Mouse (Mus musculus) midbrain, embryonic 16.5 days (tissue): ENCODE measurements around the gene Thrb. TPM values are rescaled to one million over a fixed set of nuclear protein-coding genes. Genes with fewer than 3 reads are reported as not detected.

Experiments
- ATAC-seq: fragments of 200-750 bp; cut with Nextera tagmentation; 2 replicates; pipeline ENCODE4 v1.8.0; 2017; ENCODE audit warnings: moderate TSS enrichment
- H3K27ac ChIP-seq: fragments of 300-500 bp; sonication (generic); 2 replicates; pipeline ENCODE4 v1.5.1; 2014; ENCODE audit warnings: mild to moderate bottlenecking, low read length, mixed read lengths
- H3K27me3 ChIP-seq: fragments of 300-500 bp; sonication (generic); 2 replicates; pipeline ENCODE4 v1.6.1; 2014; ENCODE audit warnings: low read depth, low read length, mixed read lengths; ENCODE audit not compliant: control insufficient read depth, insufficient read depth
- H3K36me3 ChIP-seq: fragments of 300-500 bp; sonication (generic); 2 replicates; pipeline ENCODE4 v1.6.1; 2014; ENCODE audit warnings: mild to moderate bottlenecking, low read length, moderate library complexity, mixed read lengths; ENCODE audit not compliant: control insufficient read depth, insufficient read depth
- H3K4me1 ChIP-seq: fragments of 300-500 bp; sonication (generic); 2 replicates; pipeline ENCODE4 v1.6.1; 2014; ENCODE audit warnings: mild to moderate bottlenecking, low read length, mixed read lengths; ENCODE audit not compliant: control insufficient read depth, insufficient read depth
- H3K4me2 ChIP-seq: fragments of 300-500 bp; sonication (generic); 2 replicates; pipeline ENCODE4 v1.6.1; 2014; ENCODE audit warnings: mild to moderate bottlenecking, low read length, mixed read lengths
- H3K4me3 ChIP-seq: fragments of 300-500 bp; sonication (generic); 2 replicates; pipeline ENCODE4 v1.5.1; 2014; ENCODE audit warnings: low read depth, mild to moderate bottlenecking, low read length, moderate library complexity, mixed read lengths
- H3K9ac ChIP-seq: fragments of 300-500 bp; sonication (generic); 2 replicates; pipeline ENCODE4 v1.6.1; 2014; ENCODE audit warnings: low read depth, low read length, mixed read lengths
- H3K9me3 ChIP-seq: fragments of 300-500 bp; sonication (generic); replicated peaks from 2 replicates; pipeline ENCODE4 v1.6.1; 2014; ENCODE audit warnings: mild to moderate bottlenecking, low read length, mixed read lengths; ENCODE audit not compliant: control insufficient read depth, poor library complexity, severe bottlenecking
- WGBS: fragments of 180-500 bp; shearing (Covaris S2); extraction: QIAGEN DNeasy Blood & Tissue Kit; methylation state at CpG from one replicate; pipeline ENCODE4 v1.1.7; 2014; 5-methylcytosine and 5-hydroxymethylcytosine counted together
- polyA plus RNA-seq: library from polyadenylated mRNA; unstranded; fragments of >200 nt; fragmentation: Nextera tagmentation; extraction: Ambion mirVana; gene quantifications from 2 replicates; pipeline ENCODE4 v1.2.1, GENCODE M21; 2015

Gene Thrb
- polyA plus RNA-seq, 1 experiment from 2014 or later = 2.9 TPM

GRCm38 (mm10) chr14:17899733-17900413, 239.8 kb downstream of the Thrb start:
- WGBS = 93% methylated on average over 6 of the region's 6 CpGs
- Histone ChIP-seq H3K27ac (no peak overlapping the region), H3K4me2 (no peak overlapping the region), H3K9ac (no peak overlapping the region), H3K4me3 (no peak overlapping the region), H3K36me3 (no peaks in the 10 kb centered on the region), H3K9me3 (no peaks in the 10 kb centered on the region), H3K4me1 (no peaks in the 10 kb centered on the region), H3K27me3 (no peaks in the 10 kb centered on the region)
- ATAC-seq = no peak

- no peak for ATAC-seq
Measured at GRCm38 (mm10) chr14:17900414-17900795, 240.3 kb downstream of the Thrb start.

GRCm38 (mm10) chr14:17902426-17902825, 242.4 kb downstream of the Thrb start:
- Histone ChIP-seq H3K4me3 (no peak overlapping the region), H3K9me3 (no peaks in the 10 kb centered on the region), H3K27me3 (no peaks in the 10 kb centered on the region), H3K9ac (no peak overlapping the region), H3K4me1 (no peaks in the 10 kb centered on the region), H3K36me3 (no peaks in the 10 kb centered on the region), H3K4me2 (no peak overlapping the region), H3K27ac (no peak overlapping the region)
- no peak for ATAC-seq
- WGBS = 79% methylated on average over 2 of the region's 2 CpGs

More at GRCm38 (mm10) chr14:17900414-17900795, 240.3 kb downstream of the Thrb start:
- H3K9ac ChIP-seq = no peak overlapping the region
- no peak overlapping the region for H3K27ac ChIP-seq
- no peaks in the 10 kb centered on the region for H3K4me1 ChIP-seq
- H3K9me3 ChIP-seq = no peaks in the 10 kb centered on the region
- no peaks in the 10 kb centered on the region for H3K36me3 ChIP-seq
- H3K4me3 ChIP-seq = no peak overlapping the region
- no peak overlapping the region for H3K4me2 ChIP-seq
- no peaks in the 10 kb centered on the region for H3K27me3 ChIP-seq
- WGBS = 49% methylated on average over 3 of the region's 3 CpGs

GRCm38 (mm10) chr14:17903121-17903520, 243.1 kb downstream of the Thrb start:
- no peak overlapping the region for H3K9ac ChIP-seq
- no peak for ATAC-seq
- H3K27ac ChIP-seq = no peak overlapping the region
- H3K36me3 ChIP-seq = no peaks in the 10 kb centered on the region
- WGBS = 77% methylated on average over 2 of the region's 2 CpGs
- H3K4me3 ChIP-seq = no peak overlapping the region
- no peak overlapping the region for H3K4me2 ChIP-seq
- no peaks in the 10 kb centered on the region for H3K9me3 ChIP-seq
- H3K27me3 ChIP-seq = no peaks in the 10 kb centered on the region
- no peaks in the 10 kb centered on the region for H3K4me1 ChIP-seq

GRCm38 (mm10) chr14:17904554-17904953, 244.5 kb downstream of the Thrb start:
- no peak for ATAC-seq
- 61% methylated on average over 1 of the region's 1 CpGs for WGBS
- Histone ChIP-seq H3K27me3 (no peaks in the 10 kb centered on the region), H3K4me3 (no peak overlapping the region), H3K9me3 (no peaks in the 10 kb centered on the region), H3K36me3 (no peaks in the 10 kb centered on the region), H3K4me2 (no peak overlapping the region), H3K4me1 (no peaks in the 10 kb centered on the region), H3K27ac (no peak overlapping the region), H3K9ac (no peak overlapping the region)

GRCm38 (mm10) chr14:17905627-17906026, 245.6 kb downstream of the Thrb start:
- H3K4me2 ChIP-seq = no peak overlapping the region
- no peak for ATAC-seq
- no peaks in the 10 kb centered on the region for H3K9me3 ChIP-seq
- H3K9ac ChIP-seq = no peak overlapping the region
- no peaks in the 10 kb centered on the region for H3K4me1 ChIP-seq
- no peaks in the 10 kb centered on the region for H3K27me3 ChIP-seq
- H3K36me3 ChIP-seq = no peaks in the 10 kb centered on the region
- WGBS = 80% methylated on average over 3 of the region's 3 CpGs
- no peak overlapping the region for H3K4me3 ChIP-seq
- no peak overlapping the region for H3K27ac ChIP-seq

- no peaks in the 10 kb centered on the region for H3K4me1 ChIP-seq
- no peaks in the 10 kb centered on the region for H3K36me3 ChIP-seq
- H3K9me3 ChIP-seq = no peaks in the 10 kb centered on the region
- no peaks in the 10 kb centered on the region for H3K27me3 ChIP-seq
- no peak overlapping the region for H3K9ac ChIP-seq
- H3K4me3 ChIP-seq = no peak overlapping the region
- no peak for ATAC-seq
- 77% methylated on average over 4 of the region's 4 CpGs for WGBS
- no peak overlapping the region for H3K4me2 ChIP-seq
- no peak overlapping the region for H3K27ac ChIP-seq
Measured at GRCm38 (mm10) chr14:17906931-17907330, 246.9 kb downstream of the Thrb start.

GRCm38 (mm10) chr14:17911157-17911556, 251.1 kb downstream of the Thrb start:
- Histone ChIP-seq H3K9me3 (no peaks in the 10 kb centered on the region), H3K9ac (no peak overlapping the region), H3K4me1 (no peaks in the 10 kb centered on the region), H3K27me3 (no peaks in the 10 kb centered on the region), H3K36me3 (no peaks in the 10 kb centered on the region), H3K4me3 (no peak overlapping the region), H3K27ac (no peak overlapping the region), H3K4me2 (no peak overlapping the region)
- WGBS = 97% methylated on average over 3 of the region's 3 CpGs
- no peak for ATAC-seq

GRCm38 (mm10) chr14:17912573-17913207, 252.6 kb downstream of the Thrb start:
- H3K27me3 ChIP-seq = no peaks in the 10 kb centered on the region
- WGBS = 77% methylated on average over 6 of the region's 6 CpGs
- no peaks in the 10 kb centered on the region for H3K4me1 ChIP-seq
- no peaks in the 10 kb centered on the region for H3K36me3 ChIP-seq
- no peak overlapping the region for H3K4me2 ChIP-seq
- H3K9me3 ChIP-seq = no peaks in the 10 kb centered on the region
- ATAC-seq = no peak
- no peak overlapping the region for H3K9ac ChIP-seq
- no peak overlapping the region for H3K4me3 ChIP-seq
- H3K27ac ChIP-seq = no peak overlapping the region
